Mouse (Mus musculus) spleen, adult 2 months (tissue): Measurements from ENCODE around the gene Ccn2.

Source experiments
- CTCF ChIP-seq: fragments of 200-500 bp; IDR thresholded peaks from 2 replicates; pipeline ENCODE4 v1.5.1; 2011; ENCODE audit warnings: mild to moderate bottlenecking, inconsistent platforms; ENCODE audit not compliant: insufficient read depth, insufficient read length, insufficient replicate concordance; ENCODE audit errors: extremely low read depth
- POLR2A ChIP-seq: fragments of 200-500 bp; IDR thresholded peaks from 2 replicates; pipeline ENCODE4 v1.6.1; 2011; ENCODE audit warnings: low read depth, low read length, inconsistent platforms

- TF ChIP-seq POLR2A (no peak), CTCF (no peak)
Observed at GRCm38 (mm10) chr10:24640186-24640875, 45.1 kb downstream of the Ccn2 start.
